Mouse (Mus musculus): ENCODE results near the gene Lmna.

The Lmna gene

GRCm38 (mm10) chr3:88521803-88522331 is 12.1 kb upstream of the Lmna start:
- peak in 1 of 2 experiments; percentile 46 for DNase-seq (ENCODE audit: low spot score in 2 of 2)

GRCm38 (mm10) chr3:88521156-88521555 is 11.4 kb upstream of the Lmna start:
- DNase-seq (ENCODE audit: low spot score in 2 of 2), result no peak

GRCm38 (mm10) chr3:88520078-88520477 is 10.3 kb upstream of the Lmna start:
- DNase-seq (ENCODE audit: low spot score in 2 of 2), result no peak

- DNase-seq (ENCODE audit: low spot score in 2 of 2), result no peak
Measured at GRCm38 (mm10) chr3:88518411-88518810, 8.7 kb upstream of the Lmna start.

GRCm38 (mm10) chr3:88516407-88516806 is 6.7 kb upstream of the Lmna start:
- no peak for DNase-seq (ENCODE audit: low spot score in 2 of 2)

- no peak for DNase-seq (ENCODE audit: low spot score in 2 of 2)
Measured at GRCm38 (mm10) chr3:88515095-88515386, 5.3 kb upstream of the Lmna start.

- no peak for DNase-seq (ENCODE audit: low spot score in 2 of 2)
Measured at GRCm38 (mm10) chr3:88514231-88515094, 4.7 kb upstream of the Lmna start.

GRCm38 (mm10) chr3:88513546-88514115 is 3.9 kb upstream of the Lmna start:
- DNase-seq (ENCODE audit: low spot score in 2 of 2), result no peak

- DNase-seq (ENCODE audit: low spot score in 2 of 2), result no peak
Measured at GRCm38 (mm10) chr3:88512896-88513545, 3.3 kb upstream of the Lmna start.

- DNase-seq (ENCODE audit: low spot score in 2 of 2), result no peak
Measured at GRCm38 (mm10) chr3:88512141-88512895, 2.6 kb upstream of the Lmna start.

- no peak for DNase-seq (ENCODE audit: low spot score in 2 of 2)
Measured at GRCm38 (mm10) chr3:88511559-88511958, 1.8 kb upstream of the Lmna start.

- no peak for DNase-seq (ENCODE audit: low spot score in 2 of 2)
Measured at GRCm38 (mm10) chr3:88510421-88511289, 899 bp upstream of the Lmna start.

GRCm38 (mm10) chr3:88509250-88509649 is 506 bp downstream of the Lmna start:
- no peak for DNase-seq (ENCODE audit: low spot score in 2 of 2)

- no peak for DNase-seq (ENCODE audit: low spot score in 2 of 2)
Measured at GRCm38 (mm10) chr3:88505765-88506164, 4.0 kb downstream of the Lmna start.

- DNase-seq (ENCODE audit: low spot score in 2 of 2), result no peak
Measured at GRCm38 (mm10) chr3:88505081-88505480, 4.7 kb downstream of the Lmna start.

- no peak for DNase-seq (ENCODE audit: low spot score in 2 of 2)
Measured at GRCm38 (mm10) chr3:88503881-88504746, 5.6 kb downstream of the Lmna start.

GRCm38 (mm10) chr3:88503505-88503863 is 6.3 kb downstream of the Lmna start:
- no peak for DNase-seq (ENCODE audit: low spot score in 2 of 2)

- DNase-seq (ENCODE audit: low spot score in 2 of 2), result peak; percentile 84 to 88
Measured at GRCm38 (mm10) chr3:88502641-88503504, 6.9 kb downstream of the Lmna start.

GRCm38 (mm10) chr3:88502031-88502571 is 7.7 kb downstream of the Lmna start:
- DNase-seq (ENCODE audit: low spot score in 2 of 2), result no peak
